Mouse (Mus musculus): Measurements from ENCODE around the gene Cdk11b.

GRCm38 (mm10) chr4:155578336-155579125 is 46.1 kb upstream of the Cdk11b start:
- TF ChIP-seq MYOG (IDR thresholded peaks at IDR 0.05; ENCODE audit: control insufficient read depth in 1 of 3, insufficient read depth in 1 of 3, insufficient read length in 2 of 3, low read depth in 2 of 3) (no peak), E2F4 (IDR thresholded peaks at IDR 0.05; ENCODE audit: insufficient read depth) (no peak), POLR2A (IDR thresholded peaks at IDR 0.05; ENCODE audit: insufficient read length, low read depth) (no peak)

Data from myocyte (in vitro differentiated cells).